Mouse (Mus musculus): Measurements from ENCODE around the gene Zswim3. TPM values are rescaled to one million over a fixed set of nuclear protein-coding genes. Genes with fewer than 3 reads are reported as not detected.
"Not testable (repeated sequence)": the region's sequence is repeated elsewhere in the genome, so short reads cannot be mapped to it uniquely, and the experiment has no call there.

Gene Zswim3
- polyA plus RNA-seq, 1 experiment from 2014 or later: 8.8 TPM

DNA sequence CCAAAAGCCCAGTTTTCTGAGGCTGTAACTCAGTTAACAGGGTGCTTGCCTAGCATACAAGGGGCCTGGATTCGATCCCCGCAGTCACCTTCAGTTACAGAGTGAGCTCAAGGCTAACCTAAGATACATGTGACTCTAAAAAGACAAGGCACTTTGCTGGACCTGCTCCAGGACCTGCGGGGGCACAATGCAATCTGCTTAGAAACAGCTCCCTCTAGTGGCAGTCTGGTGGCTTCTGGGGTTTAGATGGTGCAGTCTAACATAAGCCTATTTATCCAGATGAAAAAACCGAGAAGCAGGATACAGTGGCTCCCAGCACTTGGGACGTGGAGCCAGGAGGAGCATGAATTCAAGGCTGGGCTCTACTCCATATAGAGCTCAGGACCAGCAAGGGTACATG is 10.6 kb upstream of the Zswim3 start:
- Histone ChIP-seq H3K4me3 (replicated peaks; ENCODE audit: low read length) (no peak overlapping the region), H3K4me2 (ENCODE audit: low read depth, low read length) (no peak overlapping the region), H3K9me3 (replicated peaks; ENCODE audit: control insufficient read depth, low read length) (no peaks in the 10 kb centered on the region), H3K27ac (ENCODE audit: low read length) (no peak overlapping the region), H3K36me3 (ENCODE audit: control insufficient read depth, insufficient read depth, low read length) (peaks cover 16% of the 10 kb centered on the region; the same call in 1 of the 2 replicates), H3K4me1 (ENCODE audit: control insufficient read depth, insufficient read depth, low read length) (no peaks in the 10 kb centered on the region), H3K9ac (ENCODE audit: low read length) (no peak overlapping the region), H3K27me3 (ENCODE audit: control insufficient read depth, insufficient read depth, low read length) (no peaks in the 10 kb centered on the region)
- ATAC-seq (ENCODE audit: insufficient read depth, low FRiP score): 0 out of 2 replicates have a peak, but pooled peaks have one; percentile 26
- 33% methylated on average over 5 of the region's 5 CpGs for WGBS

- Histone ChIP-seq H3K4me2 (ENCODE audit: low read depth, low read length) (no peak overlapping the region), H3K36me3 (ENCODE audit: control insufficient read depth, insufficient read depth, low read length) (peaks cover 16% of the 10 kb centered on the region; the same call in 1 of the 2 replicates)
Observed at GRCm38 (mm10) chr2:164795868-164796267, 9.0 kb upstream of the Zswim3 start.

GRCm38 (mm10) chr2:164798554-164798953 is 6.3 kb upstream of the Zswim3 start:
- not testable (repeated sequence) for ATAC-seq (ENCODE audit: insufficient read depth, low FRiP score); H3K27ac ChIP-seq (ENCODE audit: low read length); H3K9me3 ChIP-seq (replicated peaks; ENCODE audit: control insufficient read depth, low read length); H3K27me3 ChIP-seq (ENCODE audit: control insufficient read depth, insufficient read depth, low read length); H3K4me1 ChIP-seq (ENCODE audit: control insufficient read depth, insufficient read depth, low read length); H3K4me2 ChIP-seq (ENCODE audit: low read depth, low read length); H3K9ac ChIP-seq (ENCODE audit: low read length); H3K36me3 ChIP-seq (ENCODE audit: control insufficient read depth, insufficient read depth, low read length); H3K4me3 ChIP-seq (replicated peaks; ENCODE audit: low read length)
- WGBS: 79% methylated on average over 6 of the region's 6 CpGs

More at GRCm38 (mm10) chr2:164795868-164796267, 9.0 kb upstream of the Zswim3 start:
- no peaks in the 10 kb centered on the region for H3K9me3 ChIP-seq (replicated peaks; ENCODE audit: control insufficient read depth, low read length)
- no peak for ATAC-seq (ENCODE audit: insufficient read depth, low FRiP score)
- no peak overlapping the region for H3K4me3 ChIP-seq (replicated peaks; ENCODE audit: low read length)
- H3K27ac ChIP-seq (ENCODE audit: low read length): no peak overlapping the region
- H3K27me3 ChIP-seq (ENCODE audit: control insufficient read depth, insufficient read depth, low read length): no peaks in the 10 kb centered on the region
- H3K9ac ChIP-seq (ENCODE audit: low read length): no peak overlapping the region
- H3K4me1 ChIP-seq (ENCODE audit: control insufficient read depth, insufficient read depth, low read length): no peaks in the 10 kb centered on the region
- 74% methylated on average over 4 of the region's 4 CpGs for WGBS

DNA sequence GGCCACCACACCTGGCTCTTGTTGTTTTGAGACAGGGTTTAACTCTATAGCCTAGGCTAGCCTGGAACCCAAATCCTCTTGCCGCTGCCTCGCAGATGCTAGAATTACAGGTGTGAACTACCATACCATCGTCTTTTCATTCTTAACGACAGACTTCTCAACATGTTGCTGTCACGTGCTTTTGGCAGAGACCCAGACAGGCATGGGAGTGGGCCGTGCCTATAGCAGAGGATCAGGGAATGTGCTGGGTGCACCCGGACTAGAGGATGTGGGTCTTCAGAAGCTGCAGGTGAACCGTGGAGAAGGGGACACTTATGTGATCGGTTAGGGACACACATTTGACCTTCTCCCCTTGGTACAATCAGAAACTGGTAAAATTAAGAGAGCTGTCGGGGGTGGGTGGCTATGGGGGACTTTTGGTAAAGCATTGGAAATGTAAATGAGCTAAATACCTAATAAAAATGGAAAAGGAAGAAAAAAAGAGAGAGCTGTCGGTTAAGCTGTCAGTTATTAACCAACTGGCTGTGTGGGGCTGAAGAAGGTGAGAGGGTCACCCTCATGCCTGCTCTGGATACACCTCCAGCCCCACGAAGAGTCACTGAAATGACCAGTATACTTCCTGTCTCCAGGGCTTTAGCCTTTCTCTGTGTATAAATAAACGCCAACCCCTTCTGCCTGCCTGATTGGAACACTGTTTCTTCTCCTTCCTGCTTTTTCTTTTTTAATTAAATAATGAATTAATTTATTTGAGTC is 4.5 kb upstream of the Zswim3 start:
- no peak overlapping the region for H3K4me2 ChIP-seq (ENCODE audit: low read depth, low read length)
- H3K27ac ChIP-seq (ENCODE audit: low read length): no peak overlapping the region
- no peak overlapping the region for H3K4me3 ChIP-seq (replicated peaks; ENCODE audit: low read length)
- ATAC-seq (ENCODE audit: insufficient read depth, low FRiP score): no peak
- 0 out of 2 replicates have a peak, but pooled peaks cover 4% of the 10 kb centered on the region for H3K36me3 ChIP-seq (ENCODE audit: control insufficient read depth, insufficient read depth, low read length)
- H3K9ac ChIP-seq (ENCODE audit: low read length): no peak overlapping the region
- 90% methylated on average over 13 of the region's 13 CpGs for WGBS
- H3K9me3 ChIP-seq (replicated peaks; ENCODE audit: control insufficient read depth, low read length): no peaks in the 10 kb centered on the region
- H3K27me3 ChIP-seq (ENCODE audit: control insufficient read depth, insufficient read depth, low read length): no peaks in the 10 kb centered on the region
- peaks cover 9% of the 10 kb centered on the region for H3K4me1 ChIP-seq (ENCODE audit: control insufficient read depth, insufficient read depth, low read length)

DNA sequence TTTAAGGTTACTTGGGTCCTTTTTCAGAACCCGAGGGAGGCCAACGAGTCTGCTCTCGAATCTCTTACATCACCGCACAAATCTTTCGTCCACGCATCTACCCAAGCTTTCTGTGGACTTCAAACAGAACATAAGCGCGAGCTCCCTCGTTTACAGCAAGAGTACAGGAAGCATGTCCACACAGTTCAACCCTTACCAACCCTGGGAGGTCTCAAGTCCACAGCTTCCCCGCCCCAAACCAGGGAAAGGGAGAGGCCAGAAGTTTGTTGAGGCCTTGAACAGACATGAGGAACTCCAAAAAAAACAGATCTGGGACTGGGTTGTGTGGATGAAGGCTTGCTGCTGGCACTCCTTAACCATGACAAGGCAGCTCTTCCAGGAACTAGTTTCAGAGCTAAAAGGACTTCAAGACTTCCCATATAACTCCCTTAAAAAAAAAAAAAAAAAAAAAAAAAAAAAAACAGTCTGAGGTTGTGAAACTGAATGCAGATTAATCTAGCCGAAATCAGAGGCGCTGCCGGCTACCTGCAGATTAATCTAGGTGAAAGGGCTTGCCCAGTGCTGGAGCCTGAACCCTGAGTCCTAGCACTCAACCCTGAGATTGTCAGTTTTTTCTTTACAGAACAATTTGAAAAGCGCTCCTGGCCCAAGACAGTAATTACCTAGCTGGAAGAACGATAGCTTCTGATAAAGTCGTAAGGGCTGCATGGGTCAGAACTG is 1.5 kb upstream of the Zswim3 start:
- WGBS: 86% methylated on average over 16 of the region's 16 CpGs
- ATAC-seq (ENCODE audit: insufficient read depth, low FRiP score): no peak
- H3K9me3 ChIP-seq (replicated peaks; ENCODE audit: control insufficient read depth, low read length): no peaks in the 10 kb centered on the region
- no peaks in the 10 kb centered on the region for H3K36me3 ChIP-seq (ENCODE audit: control insufficient read depth, insufficient read depth, low read length)
- H3K9ac ChIP-seq (ENCODE audit: low read length): peak overlapping the region; percentile 94
- H3K4me1 ChIP-seq (ENCODE audit: control insufficient read depth, insufficient read depth, low read length): peaks cover 16% of the 10 kb centered on the region
- H3K4me2 ChIP-seq (ENCODE audit: low read depth, low read length): peak overlapping the region; percentile 76
- peak overlapping the region; percentile 6; the same call in 1 of the 2 replicates for H3K27ac ChIP-seq (ENCODE audit: low read length)
- H3K4me3 ChIP-seq (replicated peaks; ENCODE audit: low read length): peak overlapping the region; percentile 96
- H3K27me3 ChIP-seq (ENCODE audit: control insufficient read depth, insufficient read depth, low read length): no peaks in the 10 kb centered on the region

GRCm38 (mm10) chr2:164803921-164804313 is 981 bp upstream of the Zswim3 start:
- Histone ChIP-seq H3K9me3 (replicated peaks; ENCODE audit: control insufficient read depth, low read length) (no peaks in the 10 kb centered on the region), H3K4me3 (replicated peaks; ENCODE audit: low read length) (peak overlapping the region; percentile 96), H3K36me3 (ENCODE audit: control insufficient read depth, insufficient read depth, low read length) (0 out of 2 replicates have a peak, but pooled peaks cover 4% of the 10 kb centered on the region), H3K27ac (ENCODE audit: low read length) (no peak overlapping the region; the same call in 1 of the 2 replicates), H3K9ac (ENCODE audit: low read length) (peak overlapping the region; percentile 94), H3K4me2 (ENCODE audit: low read depth, low read length) (peak overlapping the region; percentile 76), H3K4me1 (ENCODE audit: control insufficient read depth, insufficient read depth, low read length) (peaks cover 16% of the 10 kb centered on the region), H3K27me3 (ENCODE audit: control insufficient read depth, insufficient read depth, low read length) (no peaks in the 10 kb centered on the region)
- WGBS: 40% methylated on average over 1 of the region's 1 CpGs
- ATAC-seq (ENCODE audit: insufficient read depth, low FRiP score): no peak

DNA sequence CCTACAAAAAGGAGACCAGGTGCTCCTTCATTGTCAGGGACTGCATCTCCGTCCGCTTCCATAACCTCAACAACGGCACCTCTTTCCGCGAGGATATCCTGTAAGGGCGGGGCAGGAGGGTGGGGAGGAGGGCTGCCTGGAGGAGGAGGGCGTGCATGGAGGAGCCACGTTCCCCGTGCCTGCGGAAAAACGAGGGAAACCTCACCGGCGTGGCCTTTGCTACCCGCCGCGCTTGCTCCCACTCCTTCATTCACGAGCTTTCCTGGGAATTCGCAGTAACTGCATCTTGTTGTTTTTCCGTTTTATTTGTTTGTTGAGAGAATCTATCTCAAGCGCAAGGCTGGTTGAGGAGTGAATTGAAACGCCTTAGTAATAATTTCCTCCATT is 427 bp downstream of the Zswim3 start:
- peak overlapping the region; percentile 74 for H3K4me2 ChIP-seq (ENCODE audit: low read depth, low read length)
- under 1% methylated on average over 21 of the region's 21 CpGs for WGBS
- H3K27me3 ChIP-seq (ENCODE audit: control insufficient read depth, insufficient read depth, low read length): no peaks in the 10 kb centered on the region
- 0 out of 2 replicates have a peak, but pooled peaks cover 4% of the 10 kb centered on the region for H3K36me3 ChIP-seq (ENCODE audit: control insufficient read depth, insufficient read depth, low read length)
- H3K27ac ChIP-seq (ENCODE audit: low read length): peak overlapping the region; percentile 89
- no peaks in the 10 kb centered on the region for H3K9me3 ChIP-seq (replicated peaks; ENCODE audit: control insufficient read depth, low read length)
- ATAC-seq (ENCODE audit: insufficient read depth, low FRiP score): peak; percentile 24
- peaks cover 16% of the 10 kb centered on the region for H3K4me1 ChIP-seq (ENCODE audit: control insufficient read depth, insufficient read depth, low read length)
- H3K9ac ChIP-seq (ENCODE audit: low read length): peak overlapping the region; percentile 80
- peak overlapping the region; percentile 96 for H3K4me3 ChIP-seq (replicated peaks; ENCODE audit: low read length)

DNA sequence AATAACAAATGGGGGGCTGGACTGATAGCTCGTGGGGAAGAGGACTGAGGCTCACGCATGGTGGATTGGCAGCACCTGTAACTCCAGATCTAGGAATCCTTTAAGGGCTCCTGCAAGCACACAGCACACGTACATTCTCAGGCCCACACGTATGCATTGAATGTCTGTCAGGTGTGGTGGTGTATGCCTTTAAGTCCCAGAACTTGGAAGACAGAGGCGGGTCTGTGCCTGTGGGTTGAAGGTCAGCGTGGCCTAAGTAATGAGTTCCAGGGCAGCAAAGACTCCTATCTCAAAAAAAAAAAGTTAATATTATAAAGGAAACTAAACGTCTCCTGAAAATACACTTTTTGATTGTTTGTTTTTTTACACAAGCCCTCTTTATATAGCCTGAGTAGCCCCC is 1.7 kb downstream of the Zswim3 start:
- no peak overlapping the region for H3K4me3 ChIP-seq (replicated peaks; ENCODE audit: low read length)
- no peaks in the 10 kb centered on the region for H3K9me3 ChIP-seq (replicated peaks; ENCODE audit: control insufficient read depth, low read length)
- WGBS: 68% methylated on average over 7 of the region's 7 CpGs
- peak overlapping the region; percentile 4; the same call in 1 of the 2 replicates for H3K27ac ChIP-seq (ENCODE audit: low read length)
- no peaks in the 10 kb centered on the region for H3K27me3 ChIP-seq (ENCODE audit: control insufficient read depth, insufficient read depth, low read length)
- H3K4me2 ChIP-seq (ENCODE audit: low read depth, low read length): peak overlapping the region; percentile 74; the same call in 1 of the 2 replicates
- peaks cover 16% of the 10 kb centered on the region for H3K4me1 ChIP-seq (ENCODE audit: control insufficient read depth, insufficient read depth, low read length)
- no peak overlapping the region for H3K9ac ChIP-seq (ENCODE audit: low read length)
- ATAC-seq (ENCODE audit: insufficient read depth, low FRiP score): no peak
- 0 out of 2 replicates have a peak, but pooled peaks cover 4% of the 10 kb centered on the region for H3K36me3 ChIP-seq (ENCODE audit: control insufficient read depth, insufficient read depth, low read length)

DNA sequence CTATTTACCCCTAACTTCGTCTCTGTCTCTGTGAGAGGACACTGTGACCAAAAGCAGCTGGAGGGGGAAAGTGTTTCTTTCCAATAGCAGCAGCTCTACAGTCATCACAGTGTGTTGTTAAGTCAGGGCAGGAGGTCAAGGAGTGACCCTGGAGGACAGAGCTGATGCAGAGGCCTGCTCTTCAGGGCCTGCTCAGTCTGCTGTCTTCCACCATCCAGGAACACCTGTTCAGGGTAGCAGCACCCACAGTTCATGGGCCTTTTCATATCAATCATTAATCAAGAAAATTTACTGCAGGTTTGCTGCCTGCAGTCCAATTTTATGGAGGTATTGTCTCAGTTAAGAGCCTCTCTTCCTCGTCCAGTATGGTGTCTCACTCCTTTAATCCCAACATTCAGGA is 8.7 kb downstream of the Zswim3 start:
- H3K36me3 ChIP-seq (ENCODE audit: control insufficient read depth, insufficient read depth, low read length): 0 out of 2 replicates have a peak, but pooled peaks cover 2% of the 10 kb centered on the region
- no peak overlapping the region for H3K9ac ChIP-seq (ENCODE audit: low read length)
- H3K4me2 ChIP-seq (ENCODE audit: low read depth, low read length): no peak overlapping the region
- no peaks in the 10 kb centered on the region for H3K27me3 ChIP-seq (ENCODE audit: control insufficient read depth, insufficient read depth, low read length)
- H3K4me3 ChIP-seq (replicated peaks; ENCODE audit: low read length): no peak overlapping the region
- H3K27ac ChIP-seq (ENCODE audit: low read length): no peak overlapping the region
- H3K4me1 ChIP-seq (ENCODE audit: control insufficient read depth, insufficient read depth, low read length): 0 out of 2 replicates have a peak, but pooled peaks cover 7% of the 10 kb centered on the region
- no peaks in the 10 kb centered on the region for H3K9me3 ChIP-seq (replicated peaks; ENCODE audit: control insufficient read depth, low read length)
- ATAC-seq (ENCODE audit: insufficient read depth, low FRiP score): no peak
- WGBS: 58% methylated on average over 2 of the region's 2 CpGs

Data from stomach, embryonic 16.5 days (tissue).